Mouse (Mus musculus) left cerebral cortex, postnatal 4 days (tissue): ENCODE data around the gene Slc30a3. TPM values are rescaled to one million over a fixed set of nuclear protein-coding genes. Genes with fewer than 3 reads are reported as not detected.
A peak's percentile ranks its signal among the peaks of the same experiment; 100 is the strongest.
"Not testable (repeated sequence)": the region's sequence is repeated elsewhere in the genome, so short reads cannot be mapped to it uniquely, and the experiment has no call there.

Experiments used
- DNase-seq: peaks from one replicate; pipeline ENCODE4 v3.0.0-alpha.2; 2022
- intact Hi-C: fragments of 180-260 bp; cut with DNase I; formaldehyde crosslinking; loops from one replicate; pipeline ENCODE4 v1.15.1; 2025
- total RNA-seq, 2 experiments: library from RNA; stranded (reverse); gene quantifications; 2 replicates each; pipeline ENCODE4 v1.2.3; 2021

Gene Slc30a3
- total RNA-seq, 2 experiments from 2014 or later = 11.9 to 14.1 TPM

DNA sequence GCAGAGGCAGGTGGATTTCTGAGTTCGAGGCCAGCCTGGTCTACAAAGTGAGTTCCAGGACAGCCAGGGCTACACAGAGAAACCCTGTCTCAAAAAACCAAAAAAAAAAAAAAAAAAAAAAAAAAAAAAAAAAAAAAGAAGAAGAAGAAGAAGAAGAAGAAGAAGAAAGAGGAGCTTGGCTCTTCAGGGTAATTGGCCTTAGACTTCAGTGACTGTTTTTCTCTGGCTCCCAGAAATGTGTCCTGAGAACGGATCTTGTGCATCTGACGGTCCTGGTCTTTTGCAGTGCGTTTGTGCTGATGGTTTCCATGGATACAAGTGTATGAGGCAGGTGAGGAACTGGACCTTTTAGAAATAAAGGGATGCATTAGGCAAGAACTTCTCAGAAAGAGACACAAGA is 54.3 kb downstream of the Slc30a3 start:
- DNase-seq, intact Hi-C loops: not testable (repeated sequence)

DNA sequence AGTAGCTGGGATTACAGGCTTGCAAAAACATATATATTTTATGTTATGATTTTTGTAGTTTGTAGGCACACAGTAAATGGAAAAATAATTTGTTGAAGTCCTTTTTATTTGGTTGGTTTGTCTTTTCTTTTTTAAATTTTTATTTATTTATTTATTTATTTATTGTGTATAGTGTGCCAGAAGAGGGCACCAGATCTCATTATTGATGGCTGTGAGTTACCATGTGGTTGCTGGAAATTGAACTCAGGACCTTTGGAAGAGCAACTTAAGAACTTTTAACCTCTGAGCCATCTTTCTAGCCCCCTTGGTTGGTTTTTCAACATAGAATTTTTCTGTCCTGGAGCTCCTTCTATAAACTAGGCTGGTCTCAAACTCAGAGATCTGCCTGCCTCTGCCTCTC is 57.6 kb downstream of the Slc30a3 start:
- no peak for DNase-seq
- intact Hi-C loops = no loop called here

DNA sequence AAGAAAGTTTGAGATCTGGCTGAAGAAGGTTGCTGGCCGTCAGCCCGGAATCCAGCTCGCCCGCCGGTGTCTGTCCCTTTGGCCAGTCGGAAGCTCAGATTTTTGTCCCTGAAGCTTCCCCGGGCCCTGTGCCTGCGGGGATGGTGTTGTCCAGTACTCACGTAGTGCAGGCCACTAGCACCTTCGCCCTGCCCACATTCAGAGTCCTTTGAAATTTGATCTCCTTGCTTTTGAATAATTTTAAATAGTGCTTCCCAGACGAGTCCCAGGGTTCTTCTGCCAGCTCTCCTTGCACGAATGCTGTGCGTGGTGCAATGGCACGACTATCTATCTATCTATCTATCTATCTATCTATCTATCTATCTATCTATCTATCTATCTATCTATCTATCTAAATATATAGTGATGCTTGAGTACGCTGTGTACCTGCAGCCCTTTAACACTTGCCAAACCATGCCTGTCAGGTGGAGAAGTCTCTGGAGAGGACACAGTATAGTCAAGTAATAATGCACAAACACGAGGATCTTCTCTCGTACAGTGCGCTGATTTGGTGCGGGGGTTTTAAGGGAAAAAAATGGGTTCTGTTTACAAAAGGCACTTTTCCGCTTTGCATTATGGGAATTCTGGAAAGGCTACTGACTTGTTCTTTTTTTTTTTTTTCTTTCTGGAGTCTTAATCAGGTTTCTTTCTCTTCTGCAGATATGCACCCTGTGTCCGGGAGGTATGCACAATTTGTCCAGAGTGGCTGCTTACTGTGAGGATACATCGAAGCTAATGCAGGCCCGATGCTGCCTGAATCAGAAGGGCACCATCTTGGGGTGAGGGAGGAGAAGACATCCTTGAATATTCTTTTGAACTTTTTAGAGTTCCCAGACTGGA is 59.0 kb downstream of the Slc30a3 start, which contains the start of gene Slc5a6:
Gene Slc5a6, minus strand, starts transcription at position 162 of the 879 bp plus-strand sequence.
- intact Hi-C loops = no loop called here
- DNase-seq = peak; percentile 44

DNA sequence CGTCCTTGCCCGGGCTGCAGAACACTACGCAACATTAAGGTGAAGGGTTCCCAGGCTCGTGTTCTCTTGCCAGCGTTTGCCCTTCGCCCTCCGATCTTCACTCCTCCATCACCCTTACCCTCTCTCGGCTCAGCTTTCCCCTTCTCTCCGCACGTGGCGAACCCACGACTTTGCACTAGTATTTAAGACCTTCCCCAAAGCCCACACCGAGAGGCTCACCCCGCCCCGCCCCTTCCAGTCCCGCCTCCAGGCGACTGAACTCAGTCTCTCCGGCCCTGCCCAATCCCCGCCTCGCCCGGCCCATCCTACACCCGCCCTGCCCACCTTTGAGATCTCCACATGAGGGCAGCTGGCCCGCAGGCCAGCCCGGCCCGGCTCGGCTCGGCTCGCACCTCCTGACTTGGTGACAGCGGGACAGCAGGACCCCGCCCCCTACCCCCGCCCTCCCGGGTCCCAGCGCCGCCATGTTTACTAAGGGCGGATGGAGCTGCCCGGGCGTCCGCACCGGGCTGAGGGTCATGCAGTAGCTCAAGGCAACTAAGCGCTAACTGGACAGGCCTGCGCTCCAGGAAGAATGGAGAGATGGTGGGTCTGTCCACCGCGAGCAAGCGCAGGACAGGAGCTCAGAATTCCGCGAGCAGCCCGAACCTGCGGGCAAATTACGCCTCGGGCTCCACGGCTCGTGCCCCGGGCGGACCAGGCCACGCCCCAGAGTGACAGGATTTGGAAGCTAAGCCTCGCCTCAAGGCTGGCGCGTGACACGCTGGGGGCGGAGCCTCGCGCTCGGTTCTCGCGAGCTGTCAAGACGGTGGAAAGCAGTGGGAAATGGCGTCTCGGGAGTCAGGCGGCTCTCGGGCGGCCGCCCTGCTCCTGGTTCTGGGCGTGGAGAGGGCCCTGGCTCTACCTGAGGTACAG is 59.9 kb downstream of the Slc30a3 start, which contains the start of gene Atraid:
Gene Atraid, plus strand, starts transcription at position 465 of the 915 bp plus-strand sequence.
- peak; percentile 99 for DNase-seq
- intact Hi-C loops = no loop called here

DNA sequence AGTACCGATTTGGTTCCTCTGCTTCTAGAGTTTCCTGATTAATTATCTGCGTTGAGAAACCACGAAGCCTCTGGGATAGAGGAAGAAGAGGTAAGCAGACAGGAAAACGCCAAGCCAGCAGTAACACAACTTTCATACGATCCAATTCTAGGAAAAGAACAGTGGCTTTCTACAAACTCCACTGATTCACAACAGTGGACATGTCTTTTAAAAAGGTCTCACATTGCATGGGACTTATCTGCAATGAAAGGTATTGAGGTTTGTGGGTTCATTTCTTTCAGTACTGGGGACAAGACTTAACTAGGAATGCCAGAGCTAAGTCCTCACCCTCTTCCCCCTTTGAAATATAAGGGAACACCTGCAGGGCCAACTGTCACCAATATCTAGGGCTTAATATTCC is 61.0 kb downstream of the Slc30a3 start:
- no peak for DNase-seq
- intact Hi-C loops = no loop called here

DNA sequence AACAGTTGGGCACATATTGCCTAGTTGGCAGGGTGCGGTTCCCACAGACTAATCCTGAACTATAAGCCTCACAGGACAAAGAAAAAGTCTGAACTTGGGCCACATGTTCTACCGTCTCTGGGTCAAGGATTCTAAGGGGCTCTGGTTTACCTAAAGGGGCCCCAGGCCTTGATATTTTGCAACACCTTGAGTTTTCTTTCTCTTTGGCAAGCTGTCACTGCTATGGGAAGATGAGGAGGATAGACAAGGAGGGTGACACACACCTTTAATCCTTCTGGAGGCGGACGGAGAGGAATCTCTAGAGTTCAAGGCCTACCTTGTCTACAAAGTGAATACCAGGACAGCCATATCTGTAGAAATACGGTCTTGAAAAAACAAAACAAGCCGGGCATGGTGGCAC is 61.6 kb downstream of the Slc30a3 start:
- intact Hi-C loops = no loop called here
- DNase-seq = no peak

DNA sequence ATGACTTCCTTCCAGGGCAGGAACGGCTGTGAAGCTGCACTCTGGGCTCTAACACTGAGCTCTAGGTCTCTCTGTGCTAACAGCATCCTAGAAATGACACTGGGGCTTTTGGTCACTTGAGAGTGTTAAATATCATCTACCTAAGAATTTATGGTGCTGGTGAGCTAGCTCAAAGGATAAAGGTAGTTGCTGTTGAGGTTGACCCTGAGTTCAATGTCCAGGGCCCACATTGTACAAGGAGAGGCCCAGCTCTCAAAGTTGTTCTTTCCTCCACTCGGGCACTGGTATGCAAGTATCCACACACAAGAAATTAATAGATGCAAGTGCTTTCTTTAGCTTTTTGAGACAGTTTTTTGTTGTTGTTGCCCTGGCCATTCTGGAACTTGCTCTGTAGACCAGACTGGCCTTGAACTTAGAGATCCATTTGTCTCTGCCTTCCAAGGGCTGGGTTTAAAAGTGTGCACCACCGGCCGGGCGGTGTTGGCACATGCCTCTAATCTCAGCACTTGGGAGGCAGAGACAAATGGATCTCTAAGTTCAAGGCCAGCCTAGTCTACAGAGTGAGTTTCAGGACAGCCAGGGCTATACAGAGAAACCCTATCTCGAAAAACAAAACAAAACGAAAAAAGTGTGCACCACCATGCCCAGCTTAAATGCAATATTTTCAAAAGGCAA is 69.7 kb downstream of the Slc30a3 start:
- DNase-seq = no peak
- intact Hi-C loops = no loop called here

DNA sequence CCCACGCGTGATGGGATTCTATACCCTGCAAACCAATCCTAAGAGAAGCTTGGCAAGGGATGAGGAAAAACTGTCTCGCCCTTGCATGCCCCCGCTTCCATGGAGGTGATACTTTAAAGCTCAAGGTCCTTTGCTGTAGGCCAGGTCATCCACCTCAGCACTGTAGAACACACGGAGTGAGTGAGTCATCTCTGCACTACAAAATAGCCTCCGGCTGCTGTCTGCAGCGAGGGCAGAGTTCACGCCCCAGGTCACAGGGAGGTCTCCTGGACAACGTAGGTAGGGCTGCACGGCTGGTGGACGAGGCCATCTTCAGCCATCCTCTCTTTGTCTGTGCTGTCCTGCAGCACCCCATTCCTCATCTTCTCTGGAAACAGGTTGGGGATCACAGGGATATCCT is 71.5 kb downstream of the Slc30a3 start:
- intact Hi-C loops = not testable (repeated sequence)

More for the DNA sequence above, 71.5 kb downstream of the Slc30a3 start:
- DNase-seq = not testable (repeated sequence)

Other genes starting within 250 kb of the Slc30a3 start
- gene Tmem214, start 240.2 kb downstream of the Slc30a3 start, total RNA-seq = 10 to 100 TPM; 60.3 to 65.5 TPM
- 10 to 100 TPM; 48.4 to 52.2 TPM for gene Agbl5, start 219.5 kb downstream of the Slc30a3 start, total RNA-seq
- gene Ost4, start 200.4 kb downstream of the Slc30a3 start, total RNA-seq = 100 to 1,000 TPM in 1 of 2 experiments, 10 to 100 TPM in 1; 95.0 to 112 TPM
- gene Emilin1, start 194.8 kb downstream of the Slc30a3 start, total RNA-seq = 1 to 10 TPM; 7.0 to 7.9 TPM
- gene Khk, start 186.8 kb downstream of the Slc30a3 start, total RNA-seq = 1 to 10 TPM; 4.7 to 4.8 TPM
- gene Cgref1, start 162.6 kb downstream of the Slc30a3 start, total RNA-seq = 10 to 100 TPM; 53.9 TPM
- 100 to 1,000 TPM; 114 to 116 TPM for gene Preb, start 147.9 kb downstream of the Slc30a3 start, total RNA-seq
- under 1 TPM in 1 of 2 experiments, not detected in 1; 0.08 TPM for gene Tcf23, start 139.6 kb downstream of the Slc30a3 start, total RNA-seq
- 10 to 100 TPM; 59.2 to 66.2 TPM for gene Atraid, start 59.9 kb downstream of the Slc30a3 start, total RNA-seq
- gene Slc5a6, start 59.3 kb downstream of the Slc30a3 start, total RNA-seq = 10 to 100 TPM; 17.6 to 23.5 TPM
- 10 to 100 TPM; 34.1 to 37.6 TPM for gene Cad, start 53.5 kb downstream of the Slc30a3 start, total RNA-seq
- not detected for gene Dnajc5g, start 2.0 kb downstream of the Slc30a3 start, total RNA-seq
- gene Trim54, start 8.5 kb upstream of the Slc30a3 start, total RNA-seq = not detected
- not detected for gene Ucn, start 30.6 kb upstream of the Slc30a3 start, total RNA-seq
- 10 to 100 TPM; 25.1 to 31.4 TPM for gene Mpv17, start 46.0 kb upstream of the Slc30a3 start, total RNA-seq
- 1 to 10 TPM; 2.7 to 4.4 TPM for gene Gm29609, start 71.7 kb upstream of the Slc30a3 start, total RNA-seq
- 10 to 100 TPM; 68.9 to 74.0 TPM for gene Gtf3c2, start 71.9 kb upstream of the Slc30a3 start, total RNA-seq
- gene Snx17, start 85.0 kb upstream of the Slc30a3 start, total RNA-seq = 10 to 100 TPM; 66.7 to 72.1 TPM
- 10 to 100 TPM; 45.8 to 48.3 TPM for gene Eif2b4, start 85.2 kb upstream of the Slc30a3 start, total RNA-seq
- 10 to 100 TPM; 27.6 to 30.1 TPM for gene Zfp513, start 94.1 kb upstream of the Slc30a3 start, total RNA-seq
- gene Ppm1g, start 112.5 kb upstream of the Slc30a3 start, total RNA-seq = 100 to 1,000 TPM; 144 to 146 TPM
- 10 to 100 TPM; 91.8 to 94.3 TPM for gene Nrbp1, start 132.6 kb upstream of the Slc30a3 start, total RNA-seq
- gene Gm9970, start 133.0 kb upstream of the Slc30a3 start, total RNA-seq = not detected
- 1 to 10 TPM; 2.2 to 3.1 TPM for gene Krtcap3, start 143.5 kb upstream of the Slc30a3 start, total RNA-seq
- 10 to 100 TPM; 65.9 to 69.3 TPM for gene Ift172, start 182.9 kb upstream of the Slc30a3 start, total RNA-seq
- gene Fndc4, start 187.8 kb upstream of the Slc30a3 start, total RNA-seq = 100 to 1,000 TPM; 170 to 172 TPM
- gene Gckr, start 189.2 kb upstream of the Slc30a3 start, total RNA-seq = under 1 TPM in 1 of 2 experiments, not detected in 1; 0.52 TPM